Mouse (Mus musculus): ENCODE data around the gene H2-Q6. TPM values are rescaled to one million over a fixed set of nuclear protein-coding genes. Genes with fewer than 3 reads are reported as not detected.
"Not testable (repeated sequence)": the region's sequence is repeated elsewhere in the genome, so short reads cannot be mapped to it uniquely, and the experiment has no call there.

H2-Q6 gene
- polyA plus RNA-seq, 1 experiment from 2014 or later, result 2.0 TPM

GRCm38 (mm10) chr17:35419564-35419963, 5.1 kb upstream of the H2-Q6 start:
- H3K9ac ChIP-seq (replicated peaks); H3K27ac ChIP-seq; H3K9me3 ChIP-seq; H3K4me2 ChIP-seq; H3K4me1 ChIP-seq (replicated peaks); H3K4me3 ChIP-seq (replicated peaks); H3K36me3 ChIP-seq: not testable (repeated sequence)
- peaks cover 14% of the 10 kb centered on the region for H3K27me3 ChIP-seq
- WGBS, result 67% methylated on average over 4 of the region's 4 CpGs
- ATAC-seq (ENCODE audit: insufficient number of reproducible peaks, insufficient read depth, low FRiP score, low TSS enrichment, low read depth), result 0 out of 2 replicates have a peak, but pooled peaks have one; percentile 13

GRCm38 (mm10) chr17:35420206-35420810, 4.3 kb upstream of the H2-Q6 start:
- H3K9ac ChIP-seq (replicated peaks); H3K4me2 ChIP-seq; H3K9me3 ChIP-seq; H3K36me3 ChIP-seq; H3K4me1 ChIP-seq (replicated peaks); H3K4me3 ChIP-seq (replicated peaks); ATAC-seq (ENCODE audit: insufficient number of reproducible peaks, insufficient read depth, low FRiP score, low TSS enrichment, low read depth); H3K27ac ChIP-seq: not testable (repeated sequence)
- 18% methylated on average over 11 of the region's 11 CpGs for WGBS
- peaks cover 22% of the 10 kb centered on the region for H3K27me3 ChIP-seq

GRCm38 (mm10) chr17:35421331-35421730, 3.3 kb upstream of the H2-Q6 start:
- not testable (repeated sequence) for H3K4me3 ChIP-seq (replicated peaks); H3K4me1 ChIP-seq (replicated peaks); ATAC-seq (ENCODE audit: insufficient number of reproducible peaks, insufficient read depth, low FRiP score, low TSS enrichment, low read depth); H3K27ac ChIP-seq; H3K9me3 ChIP-seq; H3K9ac ChIP-seq (replicated peaks); H3K36me3 ChIP-seq; H3K4me2 ChIP-seq
- H3K27me3 ChIP-seq, result peaks cover 31% of the 10 kb centered on the region
- WGBS, result 90% methylated on average over 4 of the region's 4 CpGs

- not testable (repeated sequence) for H3K4me1 ChIP-seq (replicated peaks); H3K4me2 ChIP-seq; ATAC-seq (ENCODE audit: insufficient number of reproducible peaks, insufficient read depth, low FRiP score, low TSS enrichment, low read depth); H3K27ac ChIP-seq; H3K9ac ChIP-seq (replicated peaks); H3K9me3 ChIP-seq; H3K4me3 ChIP-seq (replicated peaks); H3K36me3 ChIP-seq
- peaks cover 33% of the 10 kb centered on the region for H3K27me3 ChIP-seq
- WGBS, result 87% methylated on average over 5 of the region's 5 CpGs
Observed at GRCm38 (mm10) chr17:35422360-35422759, 2.3 kb upstream of the H2-Q6 start.

GRCm38 (mm10) chr17:35423131-35423810, 1.4 kb upstream of the H2-Q6 start:
- 69% methylated on average over 3 of the region's 3 CpGs for WGBS
- ATAC-seq (ENCODE audit: insufficient number of reproducible peaks, insufficient read depth, low FRiP score, low TSS enrichment, low read depth); H3K9ac ChIP-seq (replicated peaks); H3K36me3 ChIP-seq; H3K4me1 ChIP-seq (replicated peaks); H3K4me3 ChIP-seq (replicated peaks); H3K9me3 ChIP-seq; H3K4me2 ChIP-seq; H3K27ac ChIP-seq: not testable (repeated sequence)
- H3K27me3 ChIP-seq, result peaks cover 36% of the 10 kb centered on the region

- not testable (repeated sequence) for H3K4me2 ChIP-seq; H3K4me1 ChIP-seq (replicated peaks); H3K9me3 ChIP-seq; H3K27ac ChIP-seq; ATAC-seq (ENCODE audit: insufficient number of reproducible peaks, insufficient read depth, low FRiP score, low TSS enrichment, low read depth); H3K36me3 ChIP-seq; H3K9ac ChIP-seq (replicated peaks); H3K4me3 ChIP-seq (replicated peaks)
- WGBS, result 78% methylated on average over 3 of the region's 3 CpGs
- peaks cover 36% of the 10 kb centered on the region for H3K27me3 ChIP-seq
Observed at GRCm38 (mm10) chr17:35424106-35424505, 544 bp upstream of the H2-Q6 start.

GRCm38 (mm10) chr17:35425474-35425873, 824 bp downstream of the H2-Q6 start:
- not testable (repeated sequence) for H3K9ac ChIP-seq (replicated peaks); H3K9me3 ChIP-seq; H3K4me1 ChIP-seq (replicated peaks); H3K27ac ChIP-seq; ATAC-seq (ENCODE audit: insufficient number of reproducible peaks, insufficient read depth, low FRiP score, low TSS enrichment, low read depth); H3K36me3 ChIP-seq
- Histone ChIP-seq H3K4me3 (replicated peaks) (peak overlapping the region; percentile 44), H3K27me3 (peaks cover 36% of the 10 kb centered on the region), H3K4me2 (peak overlapping the region; percentile 69)
- WGBS, result 11% methylated on average over 28 of the region's 28 CpGs

- H3K4me2 ChIP-seq; H3K9me3 ChIP-seq; H3K27ac ChIP-seq; H3K4me1 ChIP-seq (replicated peaks); H3K9ac ChIP-seq (replicated peaks); H3K36me3 ChIP-seq; H3K4me3 ChIP-seq (replicated peaks); ATAC-seq (ENCODE audit: insufficient number of reproducible peaks, insufficient read depth, low FRiP score, low TSS enrichment, low read depth): not testable (repeated sequence)
- WGBS, result 81% methylated on average over 6 of the region's 6 CpGs
- H3K27me3 ChIP-seq, result peaks cover 29% of the 10 kb centered on the region
Observed at GRCm38 (mm10) chr17:35428883-35429282, 4.2 kb downstream of the H2-Q6 start.

- 82% methylated on average over 6 of the region's 6 CpGs for WGBS
- H3K4me1 ChIP-seq (replicated peaks); H3K36me3 ChIP-seq; H3K9me3 ChIP-seq; H3K9ac ChIP-seq (replicated peaks); H3K27ac ChIP-seq; H3K4me2 ChIP-seq; ATAC-seq (ENCODE audit: insufficient number of reproducible peaks, insufficient read depth, low FRiP score, low TSS enrichment, low read depth); H3K4me3 ChIP-seq (replicated peaks): not testable (repeated sequence)
- peaks cover 18% of the 10 kb centered on the region for H3K27me3 ChIP-seq
Observed at GRCm38 (mm10) chr17:35430671-35431070, 6.0 kb downstream of the H2-Q6 start.

GRCm38 (mm10) chr17:35432167-35432566, 7.5 kb downstream of the H2-Q6 start:
- 83% methylated on average over 3 of the region's 3 CpGs for WGBS
- ATAC-seq (ENCODE audit: insufficient number of reproducible peaks, insufficient read depth, low FRiP score, low TSS enrichment, low read depth); H3K9me3 ChIP-seq; H3K36me3 ChIP-seq; H3K27ac ChIP-seq; H3K9ac ChIP-seq (replicated peaks); H3K4me2 ChIP-seq; H3K27me3 ChIP-seq; H3K4me1 ChIP-seq (replicated peaks); H3K4me3 ChIP-seq (replicated peaks): not testable (repeated sequence)

- not testable (repeated sequence) for H3K36me3 ChIP-seq; H3K27ac ChIP-seq; H3K9ac ChIP-seq (replicated peaks); H3K4me2 ChIP-seq; H3K9me3 ChIP-seq; H3K4me1 ChIP-seq (replicated peaks); ATAC-seq (ENCODE audit: insufficient number of reproducible peaks, insufficient read depth, low FRiP score, low TSS enrichment, low read depth); H3K4me3 ChIP-seq (replicated peaks)
- peaks cover 17% of the 10 kb centered on the region for H3K27me3 ChIP-seq
- 9% methylated on average over 8 of the region's 8 CpGs for WGBS
Observed at GRCm38 (mm10) chr17:35434836-35435235, 10.2 kb downstream of the H2-Q6 start.

GRCm38 (mm10) chr17:35435577-35435976, 10.9 kb downstream of the H2-Q6 start:
- H3K4me1 ChIP-seq (replicated peaks); ATAC-seq (ENCODE audit: insufficient number of reproducible peaks, insufficient read depth, low FRiP score, low TSS enrichment, low read depth); H3K9me3 ChIP-seq; H3K4me2 ChIP-seq; H3K27ac ChIP-seq; H3K4me3 ChIP-seq (replicated peaks); H3K36me3 ChIP-seq; H3K9ac ChIP-seq (replicated peaks): not testable (repeated sequence)
- 76% methylated on average over 3 of the region's 3 CpGs for WGBS
- H3K27me3 ChIP-seq, result peaks cover 22% of the 10 kb centered on the region
